Mouse (Mus musculus) liver, embryonic 12.5 days (tissue): ENCODE measurements around the gene Mrpl43. TPM values are rescaled to one million over a fixed set of nuclear protein-coding genes. Genes with fewer than 3 reads are reported as not detected.

Experiments
- ATAC-seq: fragments of 200-750 bp; cut with Nextera tagmentation; 2 replicates; pipeline ENCODE4 v1.8.0; 2017; ENCODE audit warnings: moderate number of reproducible peaks, mild to moderate bottlenecking, moderate library complexity
- H3K27ac ChIP-seq: fragments of 300-500 bp; sonication (generic); 2 replicates; pipeline ENCODE4 v1.5.1; 2016; ENCODE audit warnings: mild to moderate bottlenecking
- H3K27me3 ChIP-seq: fragments of 300-500 bp; sonication (generic); replicated peaks from 2 replicates; pipeline ENCODE4 v1.6.1; 2016; ENCODE audit warnings: mild to moderate bottlenecking, moderate library complexity
- H3K36me3 ChIP-seq: fragments of 300-500 bp; sonication (generic); 2 replicates; pipeline ENCODE4 v1.6.1; 2016; ENCODE audit warnings: mild to moderate bottlenecking, moderate library complexity
- H3K4me1 ChIP-seq: fragments of 300-500 bp; sonication (generic); 2 replicates; pipeline ENCODE4 v1.6.1; 2016
- H3K4me2 ChIP-seq: fragments of 300-500 bp; sonication (generic); 2 replicates; pipeline ENCODE4 v1.6.1; 2016; ENCODE audit warnings: mild to moderate bottlenecking, moderate library complexity
- H3K4me3 ChIP-seq: fragments of 300-500 bp; sonication (generic); 2 replicates; pipeline ENCODE4 v1.5.1; 2016; ENCODE audit warnings: mild to moderate bottlenecking, moderate library complexity
- H3K9ac ChIP-seq: fragments of 300-500 bp; sonication (generic); 2 replicates; pipeline ENCODE4 v1.6.1; 2016; ENCODE audit warnings: mild to moderate bottlenecking, moderate library complexity
- H3K9me3 ChIP-seq: fragments of 300-500 bp; sonication (generic); replicated peaks from 2 replicates; pipeline ENCODE4 v1.6.1; 2016; ENCODE audit warnings: mild to moderate bottlenecking, moderate library complexity
- WGBS: fragments of 180-500 bp; shearing (Covaris S2); methylation state at CpG from one replicate; pipeline ENCODE4 v1.1.7; 2016; ENCODE audit not compliant: insufficient replicate concordance; 5-methylcytosine and 5-hydroxymethylcytosine counted together
- polyA plus RNA-seq: library from polyadenylated mRNA; unstranded; fragments of >200 nt; fragmentation: Nextera tagmentation; extraction: Ambion mirVana; gene quantifications from 2 replicates; pipeline ENCODE4 v1.2.1, GENCODE M21; 2016

Mrpl43 gene
- polyA plus RNA-seq, result 45.8 and 47.6 TPM in 2 replicates

- Histone ChIP-seq H3K36me3 (peaks cover 72% of the 10 kb centered on the region), H3K27ac (peak within 1 kb of the TSS; percentile 81), H3K4me3 (peak within 1 kb of the TSS; percentile 96), H3K27me3 (no peaks in the 10 kb centered on the region), H3K4me2 (peak within 1 kb of the TSS; percentile 91), H3K9ac (peak within 1 kb of the TSS; percentile 85), H3K9me3 (no peaks in the 10 kb centered on the region), H3K4me1 (peaks cover 35% of the 10 kb centered on the region)
- under 1% methylated on average over 82 of the region's 82 CpGs for WGBS
- ATAC-seq, result peak; percentile 85
These were observed at the start of gene Mrpl43 for GRCm38 (mm10) chr19:45005957-45006712. Mrpl43 (minus strand) TSS chr19:45006442.

- Histone ChIP-seq H3K4me1 (peaks cover 36% of the 10 kb centered on the region), H3K4me2 (no peak overlapping the region), H3K4me3 (no peak overlapping the region), H3K36me3 (0 out of 2 replicates have a peak, but pooled peaks cover 3% of the 10 kb centered on the region), H3K9ac (no peak overlapping the region), H3K27ac (no peak overlapping the region), H3K9me3 (no peaks in the 10 kb centered on the region), H3K27me3 (0 out of 2 replicates have a peak, but pooled peaks cover 4% of the 10 kb centered on the region)
- 41% methylated on average over 6 of the region's 6 CpGs for WGBS
- ATAC-seq, result no peak
These were observed 48.8 kb upstream of the Mrpl43 start for GRCm38 (mm10) chr19:45054892-45055690.

- Histone ChIP-seq H3K4me2 (no peak overlapping the region), H3K4me3 (no peak overlapping the region), H3K27me3 (peaks cover 16% of the 10 kb centered on the region; the same call in 1 of the 2 replicates), H3K27ac (no peak overlapping the region), H3K9ac (no peak overlapping the region), H3K36me3 (0 out of 2 replicates have a peak, but pooled peaks cover 3% of the 10 kb centered on the region), H3K4me1 (peaks cover 30% of the 10 kb centered on the region), H3K9me3 (no peaks in the 10 kb centered on the region)
- no peak for ATAC-seq
- WGBS, result 76% methylated on average over 8 of the region's 8 CpGs
These were observed 47.2 kb upstream of the Mrpl43 start for GRCm38 (mm10) chr19:45053451-45053850.

GRCm38 (mm10) chr19:45049523-45049922 lies 43.3 kb upstream of the Mrpl43 start:
- ATAC-seq, result no peak

GRCm38 (mm10) chr19:45048644-45049365 lies 42.6 kb upstream of the Mrpl43 start:
- WGBS, result 74% methylated on average over 12 of the region's 12 CpGs
- no peak for ATAC-seq
- Histone ChIP-seq H3K36me3 (0 out of 2 replicates have a peak, but pooled peaks cover 3% of the 10 kb centered on the region), H3K9me3 (no peaks in the 10 kb centered on the region), H3K27me3 (peaks cover 53% of the 10 kb centered on the region), H3K4me1 (peaks cover 31% of the 10 kb centered on the region), H3K9ac (no peak overlapping the region), H3K4me2 (peak overlapping the region; percentile 85), H3K4me3 (peak overlapping the region; percentile 57), H3K27ac (peak overlapping the region; percentile 55; the same call in 1 of the 2 replicates)

More at GRCm38 (mm10) chr19:45049523-45049922, 43.3 kb upstream of the Mrpl43 start:
- H3K9me3 ChIP-seq, result no peaks in the 10 kb centered on the region
- 0 out of 2 replicates have a peak, but pooled peaks cover 3% of the 10 kb centered on the region for H3K36me3 ChIP-seq
- no peak overlapping the region for H3K27ac ChIP-seq
- peaks cover 31% of the 10 kb centered on the region for H3K4me1 ChIP-seq
- WGBS, result 57% methylated on average over 9 of the region's 9 CpGs
- H3K4me3 ChIP-seq, result no peak overlapping the region
- H3K4me2 ChIP-seq, result no peak overlapping the region
- peaks cover 46% of the 10 kb centered on the region for H3K27me3 ChIP-seq
- H3K9ac ChIP-seq, result no peak overlapping the region

GRCm38 (mm10) chr19:45047935-45048643 lies 41.8 kb upstream of the Mrpl43 start:
- H3K4me2 ChIP-seq, result peak overlapping the region; percentile 85
- H3K27ac ChIP-seq, result peak overlapping the region; percentile 55
- H3K9me3 ChIP-seq, result no peaks in the 10 kb centered on the region
- H3K4me3 ChIP-seq, result peak overlapping the region; percentile 57
- H3K4me1 ChIP-seq, result peaks cover 31% of the 10 kb centered on the region
- 0 out of 2 replicates have a peak, but pooled peaks cover 3% of the 10 kb centered on the region for H3K36me3 ChIP-seq
- peaks cover 60% of the 10 kb centered on the region for H3K27me3 ChIP-seq
- ATAC-seq, result peak; percentile 81
- 29% methylated on average over 11 of the region's 11 CpGs for WGBS
- peak overlapping the region; percentile 43 for H3K9ac ChIP-seq

GRCm38 (mm10) chr19:45047417-45047934 lies 41.2 kb upstream of the Mrpl43 start, which contains the start of gene Sfxn3:
Sfxn3 (plus strand) TSS chr19:45047503.
- WGBS, result 1% methylated on average over 26 of the region's 26 CpGs
- Histone ChIP-seq H3K36me3 (0 out of 2 replicates have a peak, but pooled peaks cover 2% of the 10 kb centered on the region), H3K27me3 (peaks cover 66% of the 10 kb centered on the region), H3K9ac (peak within 1 kb of the TSS; percentile 43), H3K27ac (peak within 1 kb of the TSS; percentile 55), H3K4me3 (peak within 1 kb of the TSS; percentile 57), H3K4me2 (peak within 1 kb of the TSS; percentile 85), H3K4me1 (peaks cover 31% of the 10 kb centered on the region), H3K9me3 (no peaks in the 10 kb centered on the region)
- peak; percentile 83 for ATAC-seq

GRCm38 (mm10) chr19:45046523-45047321 lies 40.5 kb upstream of the Mrpl43 start:
- Histone ChIP-seq H3K27ac (0 out of 2 replicates have a peak overlapping the region, but pooled peaks have one; percentile 55), H3K4me3 (peak overlapping the region; percentile 57), H3K36me3 (no peaks in the 10 kb centered on the region), H3K9me3 (no peaks in the 10 kb centered on the region), H3K9ac (peak overlapping the region; percentile 43), H3K4me1 (peaks cover 31% of the 10 kb centered on the region), H3K27me3 (peaks cover 74% of the 10 kb centered on the region), H3K4me2 (peak overlapping the region; percentile 85)
- ATAC-seq, result peak; percentile 44; the same call in 1 of the 2 replicates
- 5% methylated on average over 34 of the region's 34 CpGs for WGBS

GRCm38 (mm10) chr19:45045651-45046050 lies 39.4 kb upstream of the Mrpl43 start, which contains the start of gene Pdzd7:
Pdzd7 (minus strand) TSS chr19:45045717.
- Histone ChIP-seq H3K9me3 (no peaks in the 10 kb centered on the region), H3K9ac (no peak within 1 kb of the TSS; the same call in 1 of the 2 replicates), H3K4me3 (peak within 1 kb of the TSS; percentile 57), H3K4me2 (peak within 1 kb of the TSS; percentile 85), H3K4me1 (peaks cover 31% of the 10 kb centered on the region), H3K27ac (no peak within 1 kb of the TSS), H3K36me3 (no peaks in the 10 kb centered on the region), H3K27me3 (peaks cover 84% of the 10 kb centered on the region)
- no peak for ATAC-seq
- WGBS, result 69% methylated on average over 5 of the region's 5 CpGs

- peaks cover 31% of the 10 kb centered on the region for H3K4me1 ChIP-seq
- H3K27ac ChIP-seq, result no peak overlapping the region
- peaks cover 86% of the 10 kb centered on the region for H3K27me3 ChIP-seq
- H3K9me3 ChIP-seq, result no peaks in the 10 kb centered on the region
- no peak overlapping the region for H3K9ac ChIP-seq
- no peak overlapping the region for H3K4me3 ChIP-seq
- WGBS, result 34% methylated on average over 15 of the region's 15 CpGs
- H3K36me3 ChIP-seq, result no peaks in the 10 kb centered on the region
- no peak overlapping the region for H3K4me2 ChIP-seq
- no peak for ATAC-seq
These were observed 39.0 kb upstream of the Mrpl43 start for GRCm38 (mm10) chr19:45045236-45045635.
